Mouse (Mus musculus) kidney, embryonic 14.5 days (tissue): ENCODE measurements around the gene Sumo2. TPM values are rescaled to one million over a fixed set of nuclear protein-coding genes. Genes with fewer than 3 reads are reported as not detected.

Source experiments
- ATAC-seq: fragments of 200-750 bp; cut with Nextera tagmentation; 2 replicates; pipeline ENCODE4 v1.8.0; 2017; ENCODE audit warnings: moderate number of reproducible peaks, mild to moderate bottlenecking, moderate TSS enrichment, moderate library complexity; ENCODE audit not compliant: low FRiP score, low TSS enrichment
- H3K27ac ChIP-seq: fragments of 300-500 bp; sonication (generic); 2 replicates; pipeline ENCODE4 v1.5.1; 2014; ENCODE audit warnings: low read depth, mild to moderate bottlenecking, low read length, moderate library complexity, mixed read lengths
- H3K27me3 ChIP-seq: fragments of 300-500 bp; sonication (generic); 2 replicates; pipeline ENCODE4 v1.6.1; 2014; ENCODE audit warnings: mild to moderate bottlenecking, low read length; ENCODE audit not compliant: control insufficient read depth, insufficient read depth
- H3K36me3 ChIP-seq: fragments of 300-500 bp; sonication (generic); 2 replicates; pipeline ENCODE4 v1.6.1; 2014; ENCODE audit warnings: low read length, mixed read lengths; ENCODE audit not compliant: control insufficient read depth, insufficient read depth
- H3K4me1 ChIP-seq: fragments of 300-500 bp; sonication (generic); 2 replicates; pipeline ENCODE4 v1.6.1; 2014; ENCODE audit warnings: low read length, mixed read lengths; ENCODE audit not compliant: control insufficient read depth, insufficient read depth
- H3K4me2 ChIP-seq: fragments of 300-500 bp; sonication (generic); replicated peaks from 2 replicates; pipeline ENCODE4 v1.6.1; 2014; ENCODE audit warnings: low read depth, mild to moderate bottlenecking, low read length
- H3K4me3 ChIP-seq: fragments of 300-500 bp; sonication (generic); 2 replicates; pipeline ENCODE4 v1.5.1; 2014; ENCODE audit warnings: mild to moderate bottlenecking, low read length
- H3K9ac ChIP-seq: fragments of 300-500 bp; sonication (generic); 2 replicates; pipeline ENCODE4 v1.6.1; 2014; ENCODE audit warnings: low read depth, mild to moderate bottlenecking, low read length, moderate library complexity
- H3K9me3 ChIP-seq: fragments of 300-500 bp; sonication (generic); 2 replicates; pipeline ENCODE4 v1.6.1; 2016; ENCODE audit warnings: low read length; ENCODE audit not compliant: control insufficient read depth
- WGBS: fragments of 180-500 bp; shearing (Covaris S2); extraction: QIAGEN DNeasy Blood & Tissue Kit; methylation state at CpG from one replicate; pipeline ENCODE4 v1.1.7; 2014; 5-methylcytosine and 5-hydroxymethylcytosine counted together
- polyA plus RNA-seq: library from polyadenylated mRNA; unstranded; fragments of >200 nt; fragmentation: Nextera tagmentation; extraction: Ambion mirVana; gene quantifications from 2 replicates; pipeline ENCODE4 v1.2.1, GENCODE M21; 2014

Gene Sumo2
- polyA plus RNA-seq, 1 experiment from 2014 or later: 1,228 TPM

- Histone ChIP-seq H3K9me3 (no peaks in the 10 kb centered on the region), H3K4me1 (peaks cover 32% of the 10 kb centered on the region), H3K9ac (peak overlapping the region; percentile 97), H3K4me2 (peak overlapping the region; percentile 69), H3K27ac (no peak overlapping the region), H3K36me3 (no peaks in the 10 kb centered on the region), H3K27me3 (no peaks in the 10 kb centered on the region), H3K4me3 (peak overlapping the region; percentile 100)
- WGBS: 17% methylated on average over 8 of the region's 8 CpGs
- no peak for ATAC-seq
Measured at GRCm38 (mm10) chr11:115512407-115513183, 23.5 kb downstream of the Sumo2 start.

GRCm38 (mm10) chr11:115512004-115512403, 24.1 kb downstream of the Sumo2 start:
- Histone ChIP-seq H3K4me3 (peak overlapping the region; percentile 100), H3K4me2 (peak overlapping the region; percentile 69), H3K27ac (no peak overlapping the region; the same call in 1 of the 2 replicates), H3K27me3 (no peaks in the 10 kb centered on the region), H3K9me3 (no peaks in the 10 kb centered on the region), H3K36me3 (0 out of 2 replicates have a peak, but pooled peaks cover 3% of the 10 kb centered on the region), H3K4me1 (peaks cover 32% of the 10 kb centered on the region), H3K9ac (peak overlapping the region; percentile 97; the same call in 1 of the 2 replicates)
- ATAC-seq: no peak
- 49% methylated on average over 3 of the region's 3 CpGs for WGBS

- Histone ChIP-seq H3K27ac (no peak overlapping the region), H3K4me2 (peak overlapping the region; percentile 69), H3K9ac (0 out of 2 replicates have a peak overlapping the region, but pooled peaks have one; percentile 14), H3K4me1 (peaks cover 32% of the 10 kb centered on the region), H3K9me3 (no peaks in the 10 kb centered on the region), H3K27me3 (no peaks in the 10 kb centered on the region), H3K4me3 (peak overlapping the region; percentile 100), H3K36me3 (0 out of 2 replicates have a peak, but pooled peaks cover 3% of the 10 kb centered on the region)
- 73% methylated on average over 2 of the region's 2 CpGs for WGBS
- ATAC-seq: no peak
Measured at GRCm38 (mm10) chr11:115511121-115511520, 25.0 kb downstream of the Sumo2 start.

GRCm38 (mm10) chr11:115510507-115510888, 25.6 kb downstream of the Sumo2 start:
- 60% methylated on average over 5 of the region's 5 CpGs for WGBS
- 0 out of 2 replicates have a peak, but pooled peaks cover 3% of the 10 kb centered on the region for H3K36me3 ChIP-seq
- no peak overlapping the region for H3K27ac ChIP-seq
- H3K9me3 ChIP-seq: no peaks in the 10 kb centered on the region
- no peak overlapping the region for H3K4me3 ChIP-seq
- H3K4me2 ChIP-seq: peak overlapping the region; percentile 21; the same call in 1 of the 2 replicates
- ATAC-seq: no peak
- no peaks in the 10 kb centered on the region for H3K27me3 ChIP-seq
- H3K4me1 ChIP-seq: peaks cover 32% of the 10 kb centered on the region
- peak overlapping the region; percentile 7; the same call in 1 of the 2 replicates for H3K9ac ChIP-seq

GRCm38 (mm10) chr11:115509773-115510506, 26.1 kb downstream of the Sumo2 start:
- H3K9me3 ChIP-seq: no peaks in the 10 kb centered on the region
- H3K4me2 ChIP-seq: no peak overlapping the region; the same call in 1 of the 2 replicates
- H3K4me1 ChIP-seq: peaks cover 32% of the 10 kb centered on the region
- H3K4me3 ChIP-seq: no peak overlapping the region
- no peak overlapping the region; the same call in 1 of the 2 replicates for H3K9ac ChIP-seq
- no peak for ATAC-seq
- 0 out of 2 replicates have a peak, but pooled peaks cover 3% of the 10 kb centered on the region for H3K36me3 ChIP-seq
- no peaks in the 10 kb centered on the region for H3K27me3 ChIP-seq
- WGBS: 29% methylated on average over 6 of the region's 6 CpGs
- H3K27ac ChIP-seq: no peak overlapping the region

GRCm38 (mm10) chr11:115508061-115508460, 28.0 kb downstream of the Sumo2 start:
- Histone ChIP-seq H3K4me1 (peaks cover 32% of the 10 kb centered on the region), H3K4me2 (no peak overlapping the region), H3K27me3 (no peaks in the 10 kb centered on the region), H3K9ac (peak overlapping the region; percentile 19; the same call in 1 of the 2 replicates), H3K36me3 (peaks cover 8% of the 10 kb centered on the region; the same call in 1 of the 2 replicates), H3K9me3 (no peaks in the 10 kb centered on the region), H3K27ac (no peak overlapping the region), H3K4me3 (no peak overlapping the region)
- no peak for ATAC-seq
- WGBS: 87% methylated on average over 2 of the region's 2 CpGs

GRCm38 (mm10) chr11:115506586-115506985, 29.5 kb downstream of the Sumo2 start:
- no peaks in the 10 kb centered on the region for H3K9me3 ChIP-seq
- H3K4me3 ChIP-seq: no peak overlapping the region
- H3K4me2 ChIP-seq: no peak overlapping the region
- no peak overlapping the region for H3K27ac ChIP-seq
- 75% methylated on average over 3 of the region's 3 CpGs for WGBS
- peaks cover 22% of the 10 kb centered on the region; the same call in 1 of the 2 replicates for H3K36me3 ChIP-seq
- peaks cover 18% of the 10 kb centered on the region for H3K4me1 ChIP-seq
- no peaks in the 10 kb centered on the region for H3K27me3 ChIP-seq
- no peak overlapping the region for H3K9ac ChIP-seq
- no peak for ATAC-seq

GRCm38 (mm10) chr11:115502636-115503035, 33.4 kb downstream of the Sumo2 start:
- H3K4me2 ChIP-seq: no peak overlapping the region
- H3K27ac ChIP-seq: no peak overlapping the region
- no peaks in the 10 kb centered on the region for H3K9me3 ChIP-seq
- H3K27me3 ChIP-seq: no peaks in the 10 kb centered on the region
- no peak overlapping the region for H3K9ac ChIP-seq
- no peak overlapping the region for H3K4me3 ChIP-seq
- ATAC-seq: no peak
- 94% methylated on average over 6 of the region's 6 CpGs for WGBS
- H3K4me1 ChIP-seq: no peaks in the 10 kb centered on the region
- peaks cover 61% of the 10 kb centered on the region for H3K36me3 ChIP-seq
